Mouse (Mus musculus) thymus, adult 2 months (tissue): Measurements from ENCODE around the gene Nobox. TPM values are rescaled to one million over a fixed set of nuclear protein-coding genes. Genes with fewer than 3 reads are reported as not detected.

Experiments used
- DNase-seq: peaks from one replicate; pipeline ENCODE4 v3.0.0; 2021
- H3K27ac ChIP-seq: fragments of 200-500 bp; 2 replicates; pipeline ENCODE4 v1.5.1; 2012; ENCODE audit warnings: low read length, control low read depth; ENCODE audit not compliant: control insufficient read depth, insufficient read depth
- H3K27me3 ChIP-seq: fragments of 200-500 bp; 2 replicates; pipeline ENCODE4 v1.6.1; 2012; ENCODE audit warnings: mild to moderate bottlenecking, low read length, moderate library complexity, mixed read lengths; ENCODE audit not compliant: control insufficient read depth, insufficient read depth
- H3K36me3 ChIP-seq: fragments of 200-500 bp; 2 replicates; pipeline ENCODE4 v1.6.1; 2012; ENCODE audit warnings: mild to moderate bottlenecking, low read length, moderate library complexity; ENCODE audit not compliant: control insufficient read depth, insufficient read depth
- H3K4me1 ChIP-seq: fragments of 200-500 bp; replicated peaks from 2 replicates; pipeline ENCODE4 v1.6.1; 2012; ENCODE audit warnings: low read length; ENCODE audit not compliant: control insufficient read depth, insufficient read depth
- H3K4me3 ChIP-seq: fragments of 200-500 bp; 2 replicates; pipeline ENCODE4 v1.5.1; 2012; ENCODE audit warnings: mild to moderate bottlenecking, low read length, control low read depth, moderate library complexity; ENCODE audit not compliant: control insufficient read depth, insufficient read depth
- CTCF ChIP-seq: fragments of 200-500 bp; IDR thresholded peaks from 2 replicates; pipeline ENCODE4 v1.5.1; 2012; ENCODE audit warnings: mild to moderate bottlenecking, control low read depth, low read length, moderate library complexity, borderline replicate concordance; ENCODE audit not compliant: control insufficient read depth, poor library complexity, insufficient read depth; ENCODE audit errors: extremely low read depth
- POLR2A ChIP-seq: fragments of 200-500 bp; IDR thresholded peaks from 2 replicates; pipeline ENCODE4 v1.6.1; 2012; ENCODE audit warnings: mild to moderate bottlenecking, low read length, control low read depth, moderate library complexity; ENCODE audit not compliant: control insufficient read depth, poor library complexity, insufficient read depth; ENCODE audit errors: extremely low read depth
- WGBS: fragments of 180-500 bp; shearing (Covaris S2); methylation state at CpG from one replicate; pipeline ENCODE4 v1.1.7; 2018; 5-methylcytosine and 5-hydroxymethylcytosine counted together
- polyA plus RNA-seq: library from polyadenylated mRNA; depleted of rRNA; stranded (reverse); fragments of >200 nt; gene quantifications from 2 replicates; pipeline ENCODE4 v1.2.3, GENCODE M21; 2012

Gene Nobox
- polyA plus RNA-seq, 1 experiment: 0.09 TPM

DNA sequence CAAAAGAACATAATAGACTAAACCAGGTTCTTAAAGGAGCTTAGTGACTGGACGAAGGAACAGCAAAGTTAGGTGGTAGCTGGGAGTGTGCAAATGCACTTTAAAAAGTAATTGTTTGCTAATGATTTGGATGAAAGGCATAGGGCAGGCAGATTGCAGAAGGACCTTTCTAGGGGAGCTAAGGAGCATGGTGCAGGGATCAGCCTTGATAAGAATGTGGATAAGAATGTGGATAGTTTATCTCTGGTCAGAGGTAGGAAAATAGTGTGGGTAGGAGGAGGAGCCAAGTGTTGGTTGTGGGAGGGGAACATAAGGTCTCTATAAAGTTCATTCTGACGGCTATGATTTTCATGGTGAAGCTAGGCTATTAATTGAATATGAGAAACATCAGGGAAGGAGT lies 29.4 kb upstream of the Nobox start:
- WGBS: 80% methylated on average over 2 of the region's 2 CpGs
- Histone ChIP-seq H3K4me1 (no peaks in the 10 kb centered on the region), H3K27me3 (no peaks in the 10 kb centered on the region), H3K27ac (no peak overlapping the region), H3K36me3 (no peaks in the 10 kb centered on the region), H3K4me3 (no peak overlapping the region)
- TF ChIP-seq CTCF (no peak), POLR2A (no peak)
- no peak for DNase-seq

GRCm38 (mm10) chr6:43337491-43337961 lies 28.2 kb upstream of the Nobox start:
- no peak overlapping the region for H3K27ac ChIP-seq
- H3K4me1 ChIP-seq: no peaks in the 10 kb centered on the region
- no peaks in the 10 kb centered on the region for H3K36me3 ChIP-seq
- no peak for DNase-seq
- H3K27me3 ChIP-seq: no peaks in the 10 kb centered on the region
- TF ChIP-seq CTCF (no peak), POLR2A (no peak)
- 70% methylated on average over 10 of the region's 10 CpGs for WGBS
- no peak overlapping the region for H3K4me3 ChIP-seq

GRCm38 (mm10) chr6:43335619-43336234 lies 26.4 kb upstream of the Nobox start:
- TF ChIP-seq CTCF: no peak
- no peak for TF ChIP-seq POLR2A
- Histone ChIP-seq H3K4me1 (no peaks in the 10 kb centered on the region), H3K27me3 (no peaks in the 10 kb centered on the region), H3K27ac (no peak overlapping the region), H3K36me3 (no peaks in the 10 kb centered on the region), H3K4me3 (no peak overlapping the region)
- 75% methylated on average over 3 of the region's 3 CpGs for WGBS
- no peak for DNase-seq

DNA sequence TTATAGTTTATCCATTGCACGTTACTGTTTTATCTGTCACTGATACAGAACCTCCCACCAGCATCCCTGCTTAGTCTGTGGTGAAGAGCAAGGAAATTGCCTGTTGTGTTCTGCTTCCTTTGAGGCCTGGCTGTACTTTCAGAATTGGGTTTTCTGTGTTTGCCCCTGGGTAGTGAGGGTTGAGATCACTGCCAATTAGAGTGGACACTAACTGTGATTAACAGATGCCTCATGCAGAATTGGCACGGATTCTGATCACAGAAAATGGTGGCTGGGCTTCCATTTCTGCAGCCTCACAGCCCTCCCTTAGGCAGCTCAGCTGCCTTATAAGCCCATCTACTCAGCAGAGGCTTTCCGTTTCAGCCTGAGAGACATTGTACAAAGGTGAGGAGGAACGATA lies 24.1 kb upstream of the Nobox start:
- no peak for DNase-seq
- TF ChIP-seq POLR2A: no peak
- no peak for TF ChIP-seq CTCF
- no peak overlapping the region for H3K27ac ChIP-seq
- no peaks in the 10 kb centered on the region for H3K36me3 ChIP-seq
- H3K4me3 ChIP-seq: no peak overlapping the region
- WGBS: 80% methylated on average over 4 of the region's 4 CpGs
- no peaks in the 10 kb centered on the region for H3K4me1 ChIP-seq
- no peaks in the 10 kb centered on the region for H3K27me3 ChIP-seq

GRCm38 (mm10) chr6:43312961-43313656 lies 3.8 kb upstream of the Nobox start:
- TF ChIP-seq CTCF (no peak), POLR2A (no peak)
- H3K4me3 ChIP-seq: no peak overlapping the region
- no peak overlapping the region for H3K27ac ChIP-seq
- no peaks in the 10 kb centered on the region for H3K4me1 ChIP-seq
- H3K27me3 ChIP-seq: no peaks in the 10 kb centered on the region
- H3K36me3 ChIP-seq: no peaks in the 10 kb centered on the region
- no peak for DNase-seq
- 89% methylated on average over 8 of the region's 8 CpGs for WGBS

DNA sequence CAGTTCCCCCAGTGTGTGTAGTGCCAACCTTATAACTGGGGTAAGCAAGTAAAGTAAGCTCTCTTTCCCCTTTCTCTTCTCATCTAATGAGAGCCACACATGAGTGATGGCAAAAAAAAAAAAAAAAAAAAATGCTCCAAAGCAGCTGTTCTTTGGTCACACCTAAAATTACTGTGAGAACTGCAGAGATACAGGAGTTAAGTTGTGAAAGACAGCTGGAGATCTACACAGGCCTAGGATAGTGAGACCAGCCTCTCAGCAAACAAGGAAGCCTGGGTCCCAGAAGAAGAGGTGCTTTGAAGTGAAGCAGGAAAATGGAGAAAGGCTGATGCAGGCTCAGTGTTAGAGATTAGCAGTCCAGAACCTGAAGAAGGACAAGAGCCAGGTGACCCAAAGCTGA lies 3.2 kb upstream of the Nobox start:
- Histone ChIP-seq H3K27me3 (no peaks in the 10 kb centered on the region), H3K4me3 (no peak overlapping the region), H3K27ac (no peak overlapping the region), H3K4me1 (no peaks in the 10 kb centered on the region), H3K36me3 (no peaks in the 10 kb centered on the region)
- DNase-seq: no peak
- TF ChIP-seq CTCF: no peak
- no peak for TF ChIP-seq POLR2A

GRCm38 (mm10) chr6:43310071-43310470 lies 717 bp upstream of the Nobox start:
- Histone ChIP-seq H3K27me3 (no peaks in the 10 kb centered on the region), H3K36me3 (no peaks in the 10 kb centered on the region), H3K4me1 (no peaks in the 10 kb centered on the region), H3K27ac (no peak overlapping the region), H3K4me3 (no peak overlapping the region)
- 94% methylated on average over 6 of the region's 6 CpGs for WGBS
- TF ChIP-seq POLR2A: no peak
- no peak for TF ChIP-seq CTCF
- no peak for DNase-seq
